Mouse (Mus musculus) heart, embryonic 16.5 days (tissue): ENCODE data around the gene Tnfaip8l2. TPM values are rescaled to one million over a fixed set of nuclear protein-coding genes. Genes with fewer than 3 reads are reported as not detected.
A peak's percentile ranks its signal among the peaks of the same experiment; 100 is the strongest.
"Not testable (repeated sequence)": the region's sequence is repeated elsewhere in the genome, so short reads cannot be mapped to it uniquely, and the experiment has no call there.

ENCODE experiments used
- ATAC-seq: fragments of 200-750 bp; cut with Nextera tagmentation; replicated peaks from 2 replicates; pipeline ENCODE4 v1.8.0; 2017; ENCODE audit warnings: moderate number of reproducible peaks; ENCODE audit not compliant: insufficient read depth, low FRiP score; ENCODE audit errors: extremely low read depth
- H3K27ac ChIP-seq: fragments of 300-500 bp; sonication (generic); 2 replicates; pipeline ENCODE4 v1.5.1; 2014; ENCODE audit warnings: mild to moderate bottlenecking, low read length, control low read depth, moderate library complexity
- H3K27me3 ChIP-seq: fragments of 300-500 bp; sonication (generic); 2 replicates; pipeline ENCODE4 v1.6.1; 2014; ENCODE audit warnings: low read length, mixed read lengths; ENCODE audit not compliant: control insufficient read depth, insufficient read depth
- H3K36me3 ChIP-seq: fragments of 300-500 bp; sonication (generic); 2 replicates; pipeline ENCODE4 v1.6.1; 2014; ENCODE audit not compliant: control insufficient read depth, insufficient read depth
- H3K4me1 ChIP-seq: fragments of 300-500 bp; sonication (generic); 2 replicates; pipeline ENCODE4 v1.6.1; 2014; ENCODE audit warnings: low read length, mixed read lengths; ENCODE audit not compliant: control insufficient read depth, insufficient read depth
- H3K4me2 ChIP-seq: fragments of 300-500 bp; sonication (generic); 2 replicates; pipeline ENCODE4 v1.6.1; 2014; ENCODE audit warnings: low read depth, mild to moderate bottlenecking, control low read depth, low read length
- H3K4me3 ChIP-seq: fragments of 300-500 bp; sonication (generic); 2 replicates; pipeline ENCODE4 v1.5.1; 2014; ENCODE audit warnings: mild to moderate bottlenecking, control low read depth, low read length
- H3K9ac ChIP-seq: fragments of 300-500 bp; sonication (generic); 2 replicates; pipeline ENCODE4 v1.6.1; 2014; ENCODE audit warnings: low read length, control low read depth
- H3K9me3 ChIP-seq: fragments of 300-500 bp; sonication (generic); replicated peaks from 2 replicates; pipeline ENCODE4 v1.6.1; 2016; ENCODE audit warnings: low read length; ENCODE audit not compliant: control insufficient read depth
- WGBS: fragments of 180-500 bp; shearing (Covaris S2); extraction: QIAGEN DNeasy Blood & Tissue Kit; methylation state at CpG from one replicate; pipeline ENCODE4 v1.1.7; 2014; 5-methylcytosine and 5-hydroxymethylcytosine counted together
- polyA plus RNA-seq: library from polyadenylated mRNA; unstranded; fragments of >200 nt; fragmentation: Nextera tagmentation; extraction: Ambion mirVana; gene quantifications from 2 replicates; pipeline ENCODE4 v1.2.1, GENCODE M21; 2015

Gene Tnfaip8l2
- polyA plus RNA-seq, 1 experiment from 2014 or later: 4.4 TPM

GRCm38 (mm10) chr3:95110911-95111726 lies 31.0 kb downstream of the Tnfaip8l2 start, which contains the start of gene Vps72:
TSS of gene Vps72 (plus strand) at chr3:95111022.
- peaks cover 8% of the 10 kb centered on the region; the same call in 1 of the 2 replicates for H3K36me3 ChIP-seq
- peak within 1 kb of the TSS; percentile 99 for H3K27ac ChIP-seq
- peaks cover 8% of the 10 kb centered on the region for H3K4me1 ChIP-seq
- no peaks in the 10 kb centered on the region for H3K27me3 ChIP-seq
- H3K9me3 ChIP-seq: no peaks in the 10 kb centered on the region
- peak; percentile 69 for ATAC-seq
- H3K4me2 ChIP-seq: peak within 1 kb of the TSS; percentile 66
- peak within 1 kb of the TSS; percentile 94 for H3K9ac ChIP-seq
- under 1% methylated on average over 53 of the region's 54 CpGs for WGBS
- peak within 1 kb of the TSS; percentile 95 for H3K4me3 ChIP-seq

- H3K27me3 ChIP-seq: no peaks in the 10 kb centered on the region
- H3K27ac ChIP-seq: no peak overlapping the region
- H3K4me1 ChIP-seq: peaks cover 17% of the 10 kb centered on the region
- H3K9me3 ChIP-seq: no peaks in the 10 kb centered on the region
- 58% methylated on average over 2 of the region's 2 CpGs for WGBS
- H3K4me2 ChIP-seq: no peak overlapping the region
- ATAC-seq: no peak
- H3K4me3 ChIP-seq: no peak overlapping the region
- H3K36me3 ChIP-seq: no peaks in the 10 kb centered on the region
- H3K9ac ChIP-seq: no peak overlapping the region
Measured at GRCm38 (mm10) chr3:95107898-95108297, 34.3 kb downstream of the Tnfaip8l2 start.

DNA sequence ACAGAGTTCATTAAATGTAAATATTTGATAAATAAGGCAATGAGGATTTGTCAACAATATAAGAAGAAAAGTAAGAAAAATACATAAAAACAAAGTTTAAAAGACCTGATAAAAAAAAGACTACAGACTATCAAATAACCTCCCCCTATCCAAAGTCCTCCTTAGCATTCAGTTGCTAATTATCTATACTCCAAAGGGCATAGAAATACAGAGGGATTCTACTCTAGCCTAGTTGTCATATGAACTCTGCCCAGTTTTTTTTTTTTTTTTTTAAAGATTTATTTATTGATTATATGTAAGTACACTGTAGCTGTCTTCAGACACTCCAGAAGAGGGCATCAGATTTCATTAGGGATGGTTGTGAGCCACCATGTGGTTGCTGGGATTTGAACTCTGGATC lies 34.9 kb downstream of the Tnfaip8l2 start:
- H3K9me3 ChIP-seq, H3K27ac ChIP-seq, H3K36me3 ChIP-seq, ATAC-seq, H3K27me3 ChIP-seq: not testable (repeated sequence)
- Histone ChIP-seq H3K4me1 (peaks cover 13% of the 10 kb centered on the region), H3K9ac (peak overlapping the region; percentile 70; the same call in 1 of the 2 replicates), H3K4me3 (peak overlapping the region; percentile 88), H3K4me2 (peak overlapping the region; percentile 82)

GRCm38 (mm10) chr3:95106338-95107117 lies 35.6 kb downstream of the Tnfaip8l2 start, which contains the start of gene Pip5k1a:
TSS of gene Pip5k1a (minus strand) at chr3:95106930.
- WGBS: 1% methylated on average over 51 of the region's 51 CpGs
- peak within 1 kb of the TSS; percentile 95 for H3K4me2 ChIP-seq
- no peaks in the 10 kb centered on the region for H3K27me3 ChIP-seq
- no peaks in the 10 kb centered on the region for H3K36me3 ChIP-seq
- peak within 1 kb of the TSS; percentile 88 for H3K4me3 ChIP-seq
- peak within 1 kb of the TSS; percentile 88 for H3K27ac ChIP-seq
- H3K9me3 ChIP-seq: no peaks in the 10 kb centered on the region
- peaks cover 12% of the 10 kb centered on the region for H3K4me1 ChIP-seq
- peak within 1 kb of the TSS; percentile 86 for H3K9ac ChIP-seq
- ATAC-seq: peak; percentile 88

DNA sequence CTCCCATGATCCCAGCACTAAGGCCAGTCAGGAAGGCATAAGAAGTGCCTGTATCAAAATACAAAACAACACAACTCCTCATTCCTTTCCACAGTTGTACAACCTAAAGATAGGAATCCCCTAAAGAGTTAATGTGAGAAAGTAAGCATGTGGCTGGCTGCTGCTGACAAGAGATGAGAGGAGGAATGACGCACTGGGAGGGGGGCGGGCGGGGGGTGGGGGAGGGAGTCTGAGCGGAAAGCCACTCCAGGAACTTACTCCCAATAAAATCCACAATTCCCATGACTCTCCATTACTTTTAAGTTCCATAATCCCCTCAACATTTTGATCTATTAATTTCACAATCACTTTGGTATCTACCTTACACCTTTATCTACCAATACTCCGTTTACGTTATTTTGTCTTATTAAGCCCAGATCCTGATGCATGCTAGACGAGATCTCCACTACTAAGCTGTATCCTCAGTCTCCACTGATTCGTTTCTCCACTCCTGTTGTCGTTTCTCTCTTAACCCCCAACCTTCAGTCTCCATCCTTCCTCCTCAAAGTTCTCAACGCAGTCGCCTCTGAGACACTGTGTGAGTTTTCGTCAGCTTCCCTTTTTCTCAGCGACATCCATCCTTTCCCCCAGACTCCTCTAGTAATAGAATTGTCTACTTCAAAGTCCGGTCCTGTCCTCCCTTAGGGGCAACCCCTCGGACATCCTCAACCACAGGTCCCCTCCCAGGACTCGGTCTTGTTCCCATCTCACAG lies 36.4 kb downstream of the Tnfaip8l2 start:
- peak overlapping the region; percentile 95 for H3K4me2 ChIP-seq
- H3K9ac ChIP-seq: peak overlapping the region; percentile 86
- H3K9me3 ChIP-seq: no peaks in the 10 kb centered on the region
- no peaks in the 10 kb centered on the region for H3K36me3 ChIP-seq
- ATAC-seq: peak; percentile 3; the same call in 1 of the 2 replicates
- peak overlapping the region; percentile 88 for H3K4me3 ChIP-seq
- H3K27me3 ChIP-seq: no peaks in the 10 kb centered on the region
- WGBS: 1% methylated on average over 16 of the region's 16 CpGs
- H3K4me1 ChIP-seq: peaks cover 12% of the 10 kb centered on the region
- peak overlapping the region; percentile 88 for H3K27ac ChIP-seq

- Histone ChIP-seq H3K9me3 (no peaks in the 10 kb centered on the region), H3K36me3 (no peaks in the 10 kb centered on the region), H3K4me2 (peak overlapping the region; percentile 95), H3K4me1 (peaks cover 12% of the 10 kb centered on the region), H3K9ac (peak overlapping the region; percentile 86), H3K27me3 (no peaks in the 10 kb centered on the region), H3K4me3 (peak overlapping the region; percentile 88), H3K27ac (peak overlapping the region; percentile 88)
- no peak for ATAC-seq
- 15% methylated on average over 4 of the region's 4 CpGs for WGBS
Measured at GRCm38 (mm10) chr3:95105121-95105520, 37.0 kb downstream of the Tnfaip8l2 start.

DNA sequence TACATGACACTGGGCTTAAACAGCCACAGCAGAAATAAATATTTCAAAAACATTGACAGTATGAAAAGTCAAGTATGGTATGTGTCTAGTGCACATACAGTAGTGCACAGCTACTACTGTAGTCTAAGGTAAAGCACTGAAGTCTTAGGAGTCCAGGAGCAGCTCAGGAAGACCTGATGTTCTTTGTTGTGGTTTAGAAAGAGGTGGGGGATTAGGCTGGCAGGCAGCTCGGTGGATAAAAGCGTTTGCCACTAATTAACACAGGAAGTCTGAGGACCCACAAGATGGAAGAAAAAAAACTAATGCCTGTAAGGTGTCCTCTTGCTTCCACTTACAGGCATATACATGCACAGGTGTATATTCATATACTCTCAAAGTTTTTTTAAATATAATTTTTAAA lies 41.3 kb downstream of the Tnfaip8l2 start:
- no peak overlapping the region for H3K4me3 ChIP-seq
- peaks cover 6% of the 10 kb centered on the region for H3K36me3 ChIP-seq
- H3K4me1 ChIP-seq: peaks cover 20% of the 10 kb centered on the region
- H3K9me3 ChIP-seq: no peaks in the 10 kb centered on the region
- ATAC-seq: no peak
- H3K9ac ChIP-seq: no peak overlapping the region
- H3K4me2 ChIP-seq: no peak overlapping the region
- 26% methylated on average over 2 of the region's 2 CpGs for WGBS
- H3K27me3 ChIP-seq: no peaks in the 10 kb centered on the region
- H3K27ac ChIP-seq: no peak overlapping the region
